Mouse (Mus musculus): ENCODE measurements around the gene Atg13. TPM values are rescaled to one million over a fixed set of nuclear protein-coding genes. Genes with fewer than 3 reads are reported as not detected.

Gene Atg13
- total and polyA plus RNA-seq, 2 experiments from 2014 or later = 21.0 to 30.4 TPM

GRCm38 (mm10) chr2:91683919-91684318, 26.5 kb downstream of the Atg13 start:
- Histone ChIP-seq H3K4me2 (ENCODE audit: low read depth, low read length, poor library complexity, severe bottlenecking) (no peak overlapping the region), H3K9ac (replicated peaks; ENCODE audit: low read length, poor library complexity, severe bottlenecking) (no peak overlapping the region), H3K4me1 (ENCODE audit: insufficient read depth, low read length) (no peaks in the 10 kb centered on the region), H3K4me3 (ENCODE audit: low read depth, low read length) (no peak overlapping the region), H3K27me3 (ENCODE audit: insufficient read depth, low read length) (no peaks in the 10 kb centered on the region), H3K9me3 (ENCODE audit: low read length) (no peaks in the 10 kb centered on the region), H3K27ac (ENCODE audit: low read depth, low read length) (no peak overlapping the region), H3K36me3 (ENCODE audit: insufficient read depth, low read length) (peaks cover 57% of the 10 kb centered on the region)
- 76% methylated on average over 8 of the region's 8 CpGs for WGBS
- DNase-seq (ENCODE audit: low spot score) (no peak), ATAC-seq (ENCODE audit: low FRiP score) (no peak)
- TF ChIP-seq CTCF (IDR thresholded peaks at IDR 0.05) = no peak

- no peak overlapping the region for H3K27ac ChIP-seq (ENCODE audit: low read depth, low read length)
- no peak overlapping the region for H3K4me3 ChIP-seq (ENCODE audit: low read depth, low read length)
- no peaks in the 10 kb centered on the region for H3K4me1 ChIP-seq (ENCODE audit: insufficient read depth, low read length)
- peak; percentile 77 for TF ChIP-seq CTCF (IDR thresholded peaks at IDR 0.05)
- no peak overlapping the region for H3K4me2 ChIP-seq (ENCODE audit: low read depth, low read length, poor library complexity, severe bottlenecking)
- ATAC-seq (ENCODE audit: low FRiP score) = no peak
- peaks cover 58% of the 10 kb centered on the region for H3K36me3 ChIP-seq (ENCODE audit: insufficient read depth, low read length)
- no peaks in the 10 kb centered on the region for H3K9me3 ChIP-seq (ENCODE audit: low read length)
- DNase-seq (ENCODE audit: low spot score) = peak; percentile 66
- no peak overlapping the region for H3K9ac ChIP-seq (replicated peaks; ENCODE audit: low read length, poor library complexity, severe bottlenecking)
- no peaks in the 10 kb centered on the region for H3K27me3 ChIP-seq (ENCODE audit: insufficient read depth, low read length)
- WGBS = 54% methylated on average over 4 of the region's 4 CpGs
These were observed 27.5 kb downstream of the Atg13 start for GRCm38 (mm10) chr2:91682850-91683249.

DNA sequence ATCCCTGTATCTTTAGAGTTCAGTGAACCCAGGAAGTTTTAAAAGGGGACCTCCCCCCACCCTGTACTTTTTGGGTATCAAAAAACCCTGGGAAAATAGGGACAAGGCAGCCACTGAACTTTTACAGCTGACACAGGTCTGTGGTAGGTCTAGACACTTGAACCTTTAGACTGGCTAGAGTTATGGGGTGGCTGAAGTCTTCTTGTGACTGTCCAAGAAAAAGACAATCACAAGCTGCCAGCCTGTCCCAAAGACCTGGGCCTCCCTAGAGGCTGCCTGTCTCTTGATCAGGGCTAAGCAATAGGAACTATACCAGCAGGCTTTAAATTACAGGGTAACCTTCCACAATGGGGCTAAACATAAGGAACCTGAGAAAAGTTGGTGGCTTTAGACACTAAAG, 33.4 kb downstream of the Atg13 start:
- TF ChIP-seq CTCF (IDR thresholded peaks at IDR 0.05) = no peak
- Histone ChIP-seq H3K4me3 (ENCODE audit: low read depth, low read length) (no peak overlapping the region), H3K27ac (ENCODE audit: low read depth, low read length) (no peak overlapping the region), H3K4me1 (ENCODE audit: insufficient read depth, low read length) (no peaks in the 10 kb centered on the region), H3K9me3 (ENCODE audit: low read length) (no peaks in the 10 kb centered on the region), H3K27me3 (ENCODE audit: insufficient read depth, low read length) (no peaks in the 10 kb centered on the region), H3K9ac (replicated peaks; ENCODE audit: low read length, poor library complexity, severe bottlenecking) (no peak overlapping the region), H3K36me3 (ENCODE audit: insufficient read depth, low read length) (peaks cover 72% of the 10 kb centered on the region), H3K4me2 (ENCODE audit: low read depth, low read length, poor library complexity, severe bottlenecking) (no peak overlapping the region)
- DNase-seq (ENCODE audit: low spot score) = no peak
- ATAC-seq (ENCODE audit: low FRiP score) = no peak

DNA sequence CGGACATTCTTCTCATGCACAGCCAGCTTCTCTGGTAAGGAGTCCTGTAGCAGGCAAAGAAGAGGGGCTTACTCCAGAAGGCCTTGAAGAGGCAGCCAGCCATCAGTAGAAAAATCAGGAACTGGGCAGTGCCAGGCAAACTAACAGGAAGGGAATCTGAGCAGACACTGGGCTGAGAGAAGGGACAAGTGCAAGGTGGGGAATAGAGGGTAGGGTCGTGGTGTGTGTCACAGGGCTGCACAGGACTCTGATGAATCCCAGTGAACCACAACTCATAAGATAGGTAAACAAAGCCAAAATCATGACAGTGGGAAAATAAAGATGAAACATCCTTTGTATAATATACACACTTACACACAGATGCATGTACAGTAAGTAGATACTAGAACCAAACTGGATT, 34.0 kb downstream of the Atg13 start:
- WGBS = 82% methylated on average over 2 of the region's 2 CpGs
- H3K4me3 ChIP-seq (ENCODE audit: low read depth, low read length) = no peak overlapping the region
- H3K27me3 ChIP-seq (ENCODE audit: insufficient read depth, low read length) = no peaks in the 10 kb centered on the region
- H3K4me1 ChIP-seq (ENCODE audit: insufficient read depth, low read length) = no peaks in the 10 kb centered on the region
- DNase-seq (ENCODE audit: low spot score) = no peak
- peaks cover 67% of the 10 kb centered on the region for H3K36me3 ChIP-seq (ENCODE audit: insufficient read depth, low read length)
- no peak for TF ChIP-seq CTCF (IDR thresholded peaks at IDR 0.05)
- H3K9me3 ChIP-seq (ENCODE audit: low read length) = no peaks in the 10 kb centered on the region
- H3K27ac ChIP-seq (ENCODE audit: low read depth, low read length) = no peak overlapping the region
- H3K9ac ChIP-seq (replicated peaks; ENCODE audit: low read length, poor library complexity, severe bottlenecking) = no peak overlapping the region
- ATAC-seq (ENCODE audit: low FRiP score) = no peak
- no peak overlapping the region for H3K4me2 ChIP-seq (ENCODE audit: low read depth, low read length, poor library complexity, severe bottlenecking)

GRCm38 (mm10) chr2:91674895-91675294, 35.5 kb downstream of the Atg13 start:
- Histone ChIP-seq H3K9ac (replicated peaks; ENCODE audit: low read length, poor library complexity, severe bottlenecking) (no peak overlapping the region), H3K9me3 (ENCODE audit: low read length) (no peaks in the 10 kb centered on the region), H3K27ac (ENCODE audit: low read depth, low read length) (no peak overlapping the region), H3K27me3 (ENCODE audit: insufficient read depth, low read length) (no peaks in the 10 kb centered on the region), H3K4me3 (ENCODE audit: low read depth, low read length) (no peak overlapping the region), H3K4me1 (ENCODE audit: insufficient read depth, low read length) (no peaks in the 10 kb centered on the region), H3K4me2 (ENCODE audit: low read depth, low read length, poor library complexity, severe bottlenecking) (no peak overlapping the region), H3K36me3 (ENCODE audit: insufficient read depth, low read length) (peaks cover 67% of the 10 kb centered on the region)
- no peak for TF ChIP-seq CTCF (IDR thresholded peaks at IDR 0.05)
- DNase-seq (ENCODE audit: low spot score) = no peak
- WGBS = 87% methylated on average over 5 of the region's 5 CpGs
- ATAC-seq (ENCODE audit: low FRiP score) = no peak

GRCm38 (mm10) chr2:91673587-91673986, 36.8 kb downstream of the Atg13 start:
- DNase-seq (ENCODE audit: low spot score) (no peak), ATAC-seq (ENCODE audit: low FRiP score) (no peak)
- Histone ChIP-seq H3K36me3 (ENCODE audit: insufficient read depth, low read length) (peaks cover 75% of the 10 kb centered on the region), H3K9me3 (ENCODE audit: low read length) (no peaks in the 10 kb centered on the region), H3K27ac (ENCODE audit: low read depth, low read length) (no peak overlapping the region), H3K4me1 (ENCODE audit: insufficient read depth, low read length) (no peaks in the 10 kb centered on the region), H3K27me3 (ENCODE audit: insufficient read depth, low read length) (no peaks in the 10 kb centered on the region), H3K4me3 (ENCODE audit: low read depth, low read length) (no peak overlapping the region), H3K9ac (replicated peaks; ENCODE audit: low read length, poor library complexity, severe bottlenecking) (no peak overlapping the region), H3K4me2 (ENCODE audit: low read depth, low read length, poor library complexity, severe bottlenecking) (no peak overlapping the region)
- TF ChIP-seq CTCF (IDR thresholded peaks at IDR 0.05) = no peak
- 91% methylated on average over 2 of the region's 2 CpGs for WGBS
